Mouse (Mus musculus) kidney, embryonic 16.5 days (tissue): ENCODE results near the gene Pip5k1b. TPM values are rescaled to one million over a fixed set of nuclear protein-coding genes. Genes with fewer than 3 reads are reported as not detected.

Source experiments
- polyA plus RNA-seq: library from polyadenylated mRNA; unstranded; fragments of >200 nt; fragmentation: Nextera tagmentation; extraction: Ambion mirVana; gene quantifications from 2 replicates; pipeline ENCODE4 v1.2.1, GENCODE M21; 2015

Gene Pip5k1b
- polyA plus RNA-seq, 1 experiment from 2014 or later: 2.2 TPM

Other genes with a start within 250 kb of the Pip5k1b start
- gene Fam122a, start 78.5 kb downstream of the Pip5k1b start, polyA plus RNA-seq: 39.7 and 53.3 TPM in 2 replicates
- gene Tmem252, start 118.1 kb upstream of the Pip5k1b start, polyA plus RNA-seq: 8.5 and 10.3 TPM in 2 replicates